21 mouse cellular contexts compared by ENCODE assay signal in genomic region chr12:91948602-91949167, GRCm38 (mm10).
DNase-seq lines count a peak whose midpoint lies in the region; ATAC-seq and TF ChIP-seq lines count a peak whose summit lies in the region.
"Had no signal": no experiment of that assay in that cellular context is flagged by ENCODE, and none has a peak within 500 bp of the region (broad histone marks: within the 10 kb centered on the region; RNA-seq: fewer than 3 reads in every experiment).

No protein-coding gene starts in this region.

- TF ChIP-seq CTCF in kidney, postnatal 0 days (IDR thresholded peaks at IDR 0.05; ENCODE audit: low read depth), result no peak

- peak; percentile 68 for DNase-seq in kidney, postnatal 0 days (ENCODE audit: low spot score)
- DNase-seq in kidney, adult 11 months, result no peak
- DNase-seq in embryo, embryonic 11 days, result peak; percentile 29
- DNase-seq in limb, embryonic 10.5 days (ENCODE audit: low spot score), result peak; percentile 35
- DNase-seq in lung, postnatal 10 days, result peak; percentile 12
- DNase-seq in frontal cortex, postnatal 25 days (ENCODE audit: low spot score in 2 of 2), result no peak
- no peak for DNase-seq in hindbrain, embryonic 11.5 days (ENCODE audit: low spot score)
- DNase-seq: adrenal gland, adult 8-10 months; cerebellum, adult 8-10 months; cerebellum, postnatal 36 days; gastrocnemius, postnatal 10 days; heart, postnatal 10 days; kidney, postnatal 4 days; right cerebral cortex, postnatal 14 days had no signal

- H3K27me3 ChIP-seq in kidney, postnatal 0 days (ENCODE audit: insufficient read depth, low read length), result no peaks in the 10 kb centered on the region
- H3K27me3 ChIP-seq in limb, embryonic 10.5 days (ENCODE audit: low read depth, poor library complexity, severe bottlenecking), result no peaks in the 10 kb centered on the region
- H3K27me3 ChIP-seq in hindbrain, embryonic 11.5 days (ENCODE audit: control insufficient read depth, insufficient read depth, low read length), result no peaks in the 10 kb centered on the region
- H3K27me3 ChIP-seq: midbrain, embryonic 13.5 days had no signal

- H3K36me3 ChIP-seq in kidney, postnatal 0 days (ENCODE audit: insufficient read depth, low read length), result no peaks in the 10 kb centered on the region
- H3K36me3 ChIP-seq in limb, embryonic 10.5 days, result no peaks in the 10 kb centered on the region
- no peaks in the 10 kb centered on the region for H3K36me3 ChIP-seq in hindbrain, embryonic 11.5 days (ENCODE audit: control insufficient read depth, insufficient read depth, low read length)
- H3K36me3 ChIP-seq: hindbrain, embryonic 10.5 days; midbrain, embryonic 13.5 days had no signal

- H3K9me3 ChIP-seq in kidney, postnatal 0 days (replicated peaks; ENCODE audit: low read length), result no peaks in the 10 kb centered on the region
- no peaks in the 10 kb centered on the region for H3K9me3 ChIP-seq in limb, embryonic 10.5 days (replicated peaks)
- no peaks in the 10 kb centered on the region for H3K9me3 ChIP-seq in hindbrain, embryonic 11.5 days (ENCODE audit: control insufficient read depth, low read length)
- H3K9me3 ChIP-seq: hindbrain, embryonic 10.5 days; midbrain, embryonic 13.5 days had no signal

- no peak overlapping the region for H3K4me2 ChIP-seq in kidney, postnatal 0 days (ENCODE audit: low read length)
- no peak overlapping the region for H3K4me2 ChIP-seq in hindbrain, embryonic 11.5 days (replicated peaks; ENCODE audit: low read depth, low read length)
- H3K4me2 ChIP-seq: heart, embryonic 11.5 days; midbrain, embryonic 13.5 days had no signal

- no peak overlapping the region for H3K27ac ChIP-seq in kidney, postnatal 0 days
- no peak overlapping the region for H3K27ac ChIP-seq in limb, embryonic 10.5 days
- no peak overlapping the region for H3K27ac ChIP-seq in hindbrain, embryonic 11.5 days (ENCODE audit: low read depth, low read length)
- H3K27ac ChIP-seq: hindbrain, embryonic 10.5 days; hindbrain, postnatal 0 days; midbrain, embryonic 13.5 days had no signal

- H3K9ac ChIP-seq in kidney, postnatal 0 days (ENCODE audit: low read depth, low read length), result no peak overlapping the region
- no peak overlapping the region for H3K9ac ChIP-seq in hindbrain, embryonic 11.5 days (ENCODE audit: low read depth, low read length)
- H3K9ac ChIP-seq: midbrain, embryonic 13.5 days had no signal

- ATAC-seq in kidney, postnatal 0 days (replicated peaks; ENCODE audit: low FRiP score, low read depth), result peak; percentile 49; the same call in 1 of the 2 replicates
- no peak for ATAC-seq in hindbrain, embryonic 11.5 days (ENCODE audit: low FRiP score)
- ATAC-seq: activated CD4-positive, CD25-positive, alpha-beta regulatory T cell, adult 4 months; forebrain, embryonic 14.5 days; hindbrain, postnatal 0 days; intestine, embryonic 16.5 days; midbrain, embryonic 13.5 days had no signal

- H3K4me1 ChIP-seq in kidney, postnatal 0 days (replicated peaks; ENCODE audit: insufficient read depth, low read length), result no peaks in the 10 kb centered on the region
- H3K4me1 ChIP-seq in limb, embryonic 10.5 days, result peaks cover 38% of the 10 kb centered on the region
- no peaks in the 10 kb centered on the region for H3K4me1 ChIP-seq in hindbrain, embryonic 11.5 days (replicated peaks; ENCODE audit: control insufficient read depth, insufficient read depth, low read length)
- H3K4me1 ChIP-seq: hindbrain, embryonic 10.5 days; midbrain, embryonic 13.5 days had no signal

- WGBS in kidney, postnatal 0 days, result 26% methylated on average over 8 of the region's 8 CpGs
- 46% methylated on average over 8 of the region's 8 CpGs for WGBS in limb, embryonic 10.5 days
- WGBS in hindbrain, embryonic 11.5 days, result 82% methylated on average over 8 of the region's 8 CpGs

- no peak overlapping the region for H3K4me3 ChIP-seq in kidney, postnatal 0 days (replicated peaks; ENCODE audit: low read depth, low read length)
- no peak overlapping the region for H3K4me3 ChIP-seq in limb, embryonic 10.5 days
- H3K4me3 ChIP-seq in hindbrain, embryonic 11.5 days (ENCODE audit: low read depth, low read length), result no peak overlapping the region
- H3K4me3 ChIP-seq: hindbrain, embryonic 10.5 days; midbrain, embryonic 13.5 days had no signal

Comparison
In these comparisons a context has a peak if more than half of its experiments do, and no peak if none do; other contexts are left out.
1. DNase-seq: peak in kidney, postnatal 0 days (single experiment), embryo, embryonic 11 days (single experiment), limb, embryonic 10.5 days (single experiment) and lung, postnatal 10 days (single experiment); none in kidney, adult 11 months (single experiment), frontal cortex, postnatal 25 days (0 of 2) and hindbrain, embryonic 11.5 days (single experiment).